Mouse (Mus musculus): ENCODE measurements at regions not wholly inside any gene's neighbourhood (a gene's known extent, or its start where the extent isn't known, plus 50 kb on each side); places are given as distances from the start of the nearest gene placed in this dataset.

- WGBS: 85% methylated on average over 12 of the region's 12 CpGs
- Histone ChIP-seq H3K4me1 (peaks cover 7% of the 10 kb centered on the region; the same call in 1 of the 2 replicates), H3K9ac (replicated peaks) (no peak overlapping the region), H3K27ac (replicated peaks) (no peak overlapping the region), H3K27me3 (replicated peaks) (no peaks in the 10 kb centered on the region), H3K4me2 (no peak overlapping the region), H3K9me3 (replicated peaks) (no peaks in the 10 kb centered on the region), H3K36me3 (no peaks in the 10 kb centered on the region), H3K4me3 (replicated peaks) (no peak overlapping the region)
- no peak for ATAC-seq (ENCODE audit: low FRiP score)
Observed at GRCm38 (mm10) chr10:21446641-21447040, 69.5 kb downstream of the Aldh8a1 start.

DNA sequence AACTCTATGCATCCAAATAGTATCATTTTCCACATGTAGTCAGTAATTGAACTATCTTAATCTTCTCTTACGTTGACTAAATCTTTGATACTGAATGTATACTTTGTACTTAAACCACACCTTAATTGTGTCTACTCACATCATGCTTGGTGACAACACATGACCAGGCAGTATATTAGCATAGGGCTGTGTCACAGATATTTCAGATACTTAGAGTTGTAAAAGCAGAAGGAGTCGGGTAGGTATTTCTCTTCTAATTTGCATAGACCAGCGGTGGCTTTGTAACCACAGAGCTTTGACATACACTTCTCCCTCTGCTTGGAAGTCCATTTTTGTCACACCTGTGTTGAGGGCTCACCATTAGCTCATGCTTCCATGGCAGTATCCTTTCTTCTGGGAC lies 71.0 kb downstream of the Aldh8a1 start:
- 94% methylated on average over 3 of the region's 3 CpGs for WGBS
- H3K27ac ChIP-seq (replicated peaks): no peak overlapping the region
- no peak overlapping the region for H3K9ac ChIP-seq (replicated peaks)
- peaks cover 7% of the 10 kb centered on the region; the same call in 1 of the 2 replicates for H3K4me1 ChIP-seq
- H3K27me3 ChIP-seq (replicated peaks): no peaks in the 10 kb centered on the region
- H3K4me3 ChIP-seq (replicated peaks): no peak overlapping the region
- no peaks in the 10 kb centered on the region for H3K9me3 ChIP-seq (replicated peaks)
- no peak for ATAC-seq (ENCODE audit: low FRiP score)
- H3K4me2 ChIP-seq: no peak overlapping the region
- H3K36me3 ChIP-seq: no peaks in the 10 kb centered on the region

DNA sequence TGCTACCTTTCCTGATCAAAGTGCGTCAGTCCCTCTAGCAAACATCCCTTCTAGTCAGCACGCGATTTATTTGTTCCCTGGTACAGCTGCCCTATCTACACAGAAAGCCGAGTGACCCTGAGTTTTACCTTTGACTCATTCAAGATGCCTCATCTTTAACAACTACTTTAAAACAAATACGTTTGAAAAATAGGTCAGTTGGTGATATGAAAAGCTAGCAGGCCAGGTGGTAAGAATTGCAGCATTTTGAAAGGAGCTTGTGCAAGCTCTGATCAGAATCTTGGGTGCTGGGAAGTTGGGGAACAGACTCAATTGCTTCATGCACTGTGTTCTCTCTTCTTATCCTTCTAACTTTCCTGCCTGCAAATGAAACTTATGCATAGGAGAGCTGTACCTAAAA lies 71.9 kb downstream of the Aldh8a1 start:
- Histone ChIP-seq H3K36me3 (no peaks in the 10 kb centered on the region), H3K4me3 (replicated peaks) (no peak overlapping the region), H3K27ac (replicated peaks) (no peak overlapping the region), H3K9me3 (replicated peaks) (no peaks in the 10 kb centered on the region), H3K4me2 (no peak overlapping the region), H3K4me1 (peaks cover 2% of the 10 kb centered on the region; the same call in 1 of the 2 replicates), H3K9ac (replicated peaks) (no peak overlapping the region), H3K27me3 (replicated peaks) (no peaks in the 10 kb centered on the region)
- WGBS: 90% methylated on average over 5 of the region's 5 CpGs
- ATAC-seq (ENCODE audit: low FRiP score): no peak

DNA sequence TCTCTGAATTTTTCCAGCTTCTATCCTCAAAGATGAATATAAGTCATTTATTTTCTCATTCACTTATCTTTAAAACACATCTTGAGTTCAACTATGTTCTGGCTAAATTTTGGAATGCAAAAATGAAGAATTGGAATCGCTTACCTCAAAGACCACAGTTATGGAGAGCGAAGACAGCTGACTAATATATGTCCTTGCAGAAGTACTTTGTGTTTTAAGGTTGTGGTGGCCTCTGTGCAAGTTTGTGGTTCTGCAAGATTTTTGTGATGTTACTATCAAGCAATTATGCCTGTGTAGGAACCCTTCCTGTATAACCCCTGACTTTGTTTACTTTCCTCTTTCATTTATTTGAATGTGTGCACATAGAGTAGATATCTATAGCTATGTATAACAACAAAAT lies 75.5 kb downstream of the Aldh8a1 start:
- Histone ChIP-seq H3K27ac (replicated peaks) (no peak overlapping the region), H3K4me1 (peaks cover 10% of the 10 kb centered on the region; the same call in 1 of the 2 replicates), H3K9ac (replicated peaks) (no peak overlapping the region), H3K9me3 (replicated peaks) (no peaks in the 10 kb centered on the region), H3K4me3 (replicated peaks) (no peak overlapping the region), H3K36me3 (no peaks in the 10 kb centered on the region), H3K4me2 (no peak overlapping the region), H3K27me3 (replicated peaks) (no peaks in the 10 kb centered on the region)
- ATAC-seq (ENCODE audit: low FRiP score): no peak
- 96% methylated on average over 2 of the region's 2 CpGs for WGBS

- Histone ChIP-seq H3K27me3 (replicated peaks) (no peaks in the 10 kb centered on the region), H3K4me3 (replicated peaks) (no peak overlapping the region), H3K4me2 (no peak overlapping the region), H3K9me3 (replicated peaks) (no peaks in the 10 kb centered on the region), H3K27ac (replicated peaks) (no peak overlapping the region), H3K36me3 (no peaks in the 10 kb centered on the region), H3K4me1 (peaks cover 10% of the 10 kb centered on the region; the same call in 1 of the 2 replicates), H3K9ac (replicated peaks) (no peak overlapping the region)
- 77% methylated on average over 3 of the region's 3 CpGs for WGBS
- ATAC-seq (ENCODE audit: low FRiP score): no peak
Observed at GRCm38 (mm10) chr10:21453527-21453926, 76.4 kb downstream of the Aldh8a1 start.

DNA sequence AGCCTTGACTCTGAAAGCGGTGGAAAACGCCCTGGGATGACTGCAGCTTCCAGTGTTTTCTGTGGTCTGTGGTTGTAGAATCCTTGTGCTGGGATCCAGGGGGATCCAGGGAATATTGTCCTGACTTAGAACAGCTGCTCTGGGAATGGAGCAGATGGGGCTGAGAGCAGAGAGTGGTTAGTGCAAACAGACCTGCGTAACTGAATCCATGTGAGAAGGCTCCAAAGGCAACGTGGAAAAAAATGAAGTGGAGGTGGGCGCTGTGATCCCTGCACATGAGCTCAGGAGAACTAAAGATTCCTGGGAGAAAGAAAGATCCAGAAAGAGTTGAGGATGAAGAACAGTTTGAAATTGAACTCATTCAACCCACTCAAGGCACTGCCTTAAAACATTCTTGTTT lies 77.1 kb downstream of the Aldh8a1 start:
- ATAC-seq (ENCODE audit: low FRiP score): no peak
- H3K4me3 ChIP-seq (replicated peaks): no peak overlapping the region
- no peaks in the 10 kb centered on the region for H3K27me3 ChIP-seq (replicated peaks)
- peaks cover 10% of the 10 kb centered on the region; the same call in 1 of the 2 replicates for H3K4me1 ChIP-seq
- H3K36me3 ChIP-seq: no peaks in the 10 kb centered on the region
- no peak overlapping the region for H3K27ac ChIP-seq (replicated peaks)
- 78% methylated on average over 5 of the region's 5 CpGs for WGBS
- no peaks in the 10 kb centered on the region for H3K9me3 ChIP-seq (replicated peaks)
- H3K9ac ChIP-seq (replicated peaks): no peak overlapping the region
- no peak overlapping the region for H3K4me2 ChIP-seq

GRCm38 (mm10) chr10:21454757-21455156 lies 77.7 kb downstream of the Aldh8a1 start:
- Histone ChIP-seq H3K27ac (replicated peaks) (no peak overlapping the region), H3K4me1 (peaks cover 10% of the 10 kb centered on the region; the same call in 1 of the 2 replicates), H3K9me3 (replicated peaks) (no peaks in the 10 kb centered on the region), H3K4me3 (replicated peaks) (no peak overlapping the region), H3K9ac (replicated peaks) (no peak overlapping the region), H3K36me3 (no peaks in the 10 kb centered on the region), H3K27me3 (replicated peaks) (no peaks in the 10 kb centered on the region), H3K4me2 (no peak overlapping the region)
- WGBS: 86% methylated on average over 16 of the region's 16 CpGs
- ATAC-seq (ENCODE audit: low FRiP score): no peak

GRCm38 (mm10) chr10:21455863-21456262 lies 78.8 kb downstream of the Aldh8a1 start:
- Histone ChIP-seq H3K36me3 (no peaks in the 10 kb centered on the region), H3K4me3 (replicated peaks) (no peak overlapping the region), H3K9me3 (replicated peaks) (no peaks in the 10 kb centered on the region), H3K9ac (replicated peaks) (no peak overlapping the region), H3K27ac (replicated peaks) (no peak overlapping the region), H3K4me1 (peaks cover 10% of the 10 kb centered on the region; the same call in 1 of the 2 replicates), H3K4me2 (no peak overlapping the region), H3K27me3 (replicated peaks) (no peaks in the 10 kb centered on the region)
- ATAC-seq (ENCODE audit: low FRiP score): no peak
- 29% methylated on average over 5 of the region's 5 CpGs for WGBS

DNA sequence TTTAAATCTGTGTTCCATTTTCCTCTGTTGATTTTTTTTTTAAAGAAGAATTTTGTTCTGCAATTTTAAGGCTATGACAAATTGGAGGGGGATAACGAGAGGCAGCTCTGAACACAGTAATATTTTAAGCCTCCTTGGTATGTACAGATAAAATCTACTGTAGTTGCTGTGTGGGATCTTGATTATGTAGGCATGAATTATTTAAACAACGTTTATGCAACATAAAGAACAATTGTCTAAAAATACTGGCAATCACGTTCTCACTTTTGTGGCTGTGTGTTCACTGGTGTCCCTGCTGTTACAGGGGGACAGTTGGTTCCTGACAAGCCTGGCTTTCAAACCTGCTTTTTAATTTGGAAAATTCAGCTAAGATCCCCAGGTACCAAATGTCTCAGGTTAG lies 79.3 kb downstream of the Aldh8a1 start:
- Histone ChIP-seq H3K27ac (replicated peaks) (no peak overlapping the region), H3K4me1 (peaks cover 10% of the 10 kb centered on the region; the same call in 1 of the 2 replicates), H3K9me3 (replicated peaks) (no peaks in the 10 kb centered on the region), H3K27me3 (replicated peaks) (no peaks in the 10 kb centered on the region), H3K4me2 (no peak overlapping the region), H3K9ac (replicated peaks) (no peak overlapping the region), H3K4me3 (replicated peaks) (no peak overlapping the region), H3K36me3 (no peaks in the 10 kb centered on the region)
- WGBS: 36% methylated on average over 3 of the region's 3 CpGs
- ATAC-seq (ENCODE audit: low FRiP score): no peak

DNA sequence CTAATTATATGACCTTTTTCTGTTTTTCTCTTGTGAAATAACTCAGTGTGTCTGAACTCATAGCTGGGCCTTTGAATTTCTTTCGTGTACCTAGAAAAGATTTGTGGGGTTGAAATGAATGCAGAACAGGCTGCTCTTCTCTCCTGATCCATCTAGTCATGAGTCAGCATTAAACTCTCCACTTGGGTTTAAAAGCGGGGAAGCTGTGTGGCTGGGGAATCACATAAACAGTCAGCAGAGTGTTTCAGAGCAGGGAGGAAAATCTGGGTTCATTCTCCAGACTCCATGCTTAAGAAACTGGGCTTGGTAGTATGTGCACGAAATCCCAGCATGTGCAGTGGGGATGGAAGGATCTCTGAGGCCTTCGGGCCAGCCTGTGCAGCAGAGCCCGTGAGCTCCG lies 79.9 kb downstream of the Aldh8a1 start:
- H3K9ac ChIP-seq (replicated peaks): no peak overlapping the region
- H3K27me3 ChIP-seq (replicated peaks): no peaks in the 10 kb centered on the region
- no peaks in the 10 kb centered on the region for H3K36me3 ChIP-seq
- H3K4me1 ChIP-seq: peaks cover 10% of the 10 kb centered on the region; the same call in 1 of the 2 replicates
- no peak for ATAC-seq (ENCODE audit: low FRiP score)
- WGBS: 55% methylated on average over 6 of the region's 6 CpGs
- H3K27ac ChIP-seq (replicated peaks): no peak overlapping the region
- H3K9me3 ChIP-seq (replicated peaks): no peaks in the 10 kb centered on the region
- H3K4me3 ChIP-seq (replicated peaks): no peak overlapping the region
- no peak overlapping the region for H3K4me2 ChIP-seq

DNA sequence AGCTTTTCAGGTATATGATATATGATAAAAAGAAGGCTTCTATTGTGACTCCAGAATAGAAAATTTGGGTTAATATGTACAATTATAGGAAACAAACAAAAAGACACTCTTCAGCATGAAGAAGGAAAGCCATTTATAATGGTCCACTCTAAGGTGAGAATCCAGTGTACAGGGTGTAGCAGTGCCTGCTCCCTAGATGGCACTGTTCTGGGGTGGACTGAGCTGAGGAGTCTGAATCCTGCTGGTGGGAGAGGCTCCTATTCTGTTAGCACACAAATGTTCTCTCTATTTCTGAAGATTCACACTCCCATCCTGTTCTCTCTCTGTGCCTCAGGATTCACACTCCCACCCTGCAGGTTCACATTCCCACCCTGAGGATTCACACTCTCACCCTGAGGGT lies 81.5 kb downstream of the Aldh8a1 start:
- Histone ChIP-seq H3K4me3 (replicated peaks) (no peak overlapping the region), H3K36me3 (no peaks in the 10 kb centered on the region), H3K4me2 (no peak overlapping the region), H3K9me3 (replicated peaks) (no peaks in the 10 kb centered on the region), H3K4me1 (peaks cover 10% of the 10 kb centered on the region; the same call in 1 of the 2 replicates), H3K9ac (replicated peaks) (no peak overlapping the region), H3K27me3 (replicated peaks) (no peaks in the 10 kb centered on the region), H3K27ac (replicated peaks) (no peak overlapping the region)
- no peak for ATAC-seq (ENCODE audit: low FRiP score)

DNA sequence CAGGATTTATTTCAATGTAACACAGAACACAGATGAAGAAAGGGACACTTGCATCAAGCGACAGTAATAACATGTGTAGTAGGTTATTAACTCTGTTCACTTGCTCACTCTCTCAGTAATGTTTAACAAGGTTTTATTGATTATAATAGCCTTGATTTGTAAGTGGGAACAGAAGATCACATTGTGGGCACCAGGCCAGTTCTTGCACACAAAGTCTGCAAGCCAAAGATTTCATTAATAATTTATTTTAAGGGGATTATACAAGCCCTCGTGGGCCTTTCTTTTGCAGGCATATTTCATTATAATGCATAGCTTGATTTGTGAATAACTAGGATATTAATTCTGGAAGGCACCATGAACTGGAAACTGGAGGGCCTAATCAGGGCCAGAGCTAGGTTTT lies 83.0 kb downstream of the Aldh8a1 start:
- Histone ChIP-seq H3K9ac (replicated peaks) (no peak overlapping the region), H3K4me1 (peaks cover 11% of the 10 kb centered on the region; the same call in 1 of the 2 replicates), H3K4me3 (replicated peaks) (no peak overlapping the region), H3K36me3 (no peaks in the 10 kb centered on the region), H3K9me3 (replicated peaks) (no peaks in the 10 kb centered on the region), H3K27ac (replicated peaks) (no peak overlapping the region), H3K4me2 (no peak overlapping the region), H3K27me3 (replicated peaks) (peaks cover 6% of the 10 kb centered on the region; the same call in 1 of the 2 replicates)
- 42% methylated on average over 2 of the region's 2 CpGs for WGBS
- ATAC-seq (ENCODE audit: low FRiP score): no peak

DNA sequence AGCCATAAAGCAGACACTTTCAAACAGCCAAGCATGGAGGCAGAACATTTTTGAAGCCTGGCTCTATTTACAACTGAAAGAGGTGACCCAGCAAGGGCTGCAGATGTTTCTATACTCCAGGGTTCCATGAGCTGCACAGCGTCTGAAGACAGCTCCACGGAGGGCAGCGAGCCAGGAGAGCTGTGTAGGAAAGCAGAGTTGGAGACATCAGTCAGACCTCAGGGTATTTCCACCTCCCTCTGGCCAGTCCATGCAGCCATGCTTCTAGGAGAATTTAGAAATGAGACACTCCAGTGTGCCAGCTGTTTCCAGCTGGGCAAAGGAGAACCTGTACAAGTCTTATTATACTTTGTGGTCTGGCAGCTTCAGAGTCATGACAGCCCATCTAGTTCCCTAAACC lies 85.8 kb downstream of the Aldh8a1 start:
- H3K9ac ChIP-seq (replicated peaks): no peak overlapping the region

More for the DNA sequence above, 85.8 kb downstream of the Aldh8a1 start:
- Histone ChIP-seq H3K27ac (replicated peaks) (no peak overlapping the region), H3K4me1 (peaks cover 10% of the 10 kb centered on the region; the same call in 1 of the 2 replicates), H3K4me3 (replicated peaks) (no peak overlapping the region), H3K27me3 (replicated peaks) (peaks cover 11% of the 10 kb centered on the region; the same call in 1 of the 2 replicates), H3K9me3 (replicated peaks) (no peaks in the 10 kb centered on the region), H3K4me2 (no peak overlapping the region), H3K36me3 (no peaks in the 10 kb centered on the region)
- WGBS: 55% methylated on average over 3 of the region's 3 CpGs
- no peak for ATAC-seq (ENCODE audit: low FRiP score)
